Mouse (Mus musculus) cerebellum, adult 9-10 months (tissue): ENCODE results near the gene Ugt1a2.
"Not testable (repeated sequence)": the region's sequence is repeated elsewhere in the genome, so short reads cannot be mapped to it uniquely, and the experiment has no call there.

Experiments
- DNase-seq: peaks from one replicate; pipeline ENCODE4 v3.0.0; 2022

Gene Ugt1a2

GRCm38 (mm10) chr1:88200456-88200855 is at the start of gene Ugt1a2:
Ugt1a2 (plus strand) TSS chr1:88200601.
- no peak for DNase-seq

GRCm38 (mm10) chr1:88158430-88158829 is 42.0 kb upstream of the Ugt1a2 start:
- DNase-seq, result peak; percentile 14

GRCm38 (mm10) chr1:88165711-88166110 is 34.7 kb upstream of the Ugt1a2 start, which contains the start of gene Ugt1a5:
Ugt1a5 (plus strand) TSS chr1:88166012.
- DNase-seq, result no peak

GRCm38 (mm10) chr1:88172190-88172589 is 28.2 kb upstream of the Ugt1a2 start:
- DNase-seq, result not testable (repeated sequence)

DNA sequence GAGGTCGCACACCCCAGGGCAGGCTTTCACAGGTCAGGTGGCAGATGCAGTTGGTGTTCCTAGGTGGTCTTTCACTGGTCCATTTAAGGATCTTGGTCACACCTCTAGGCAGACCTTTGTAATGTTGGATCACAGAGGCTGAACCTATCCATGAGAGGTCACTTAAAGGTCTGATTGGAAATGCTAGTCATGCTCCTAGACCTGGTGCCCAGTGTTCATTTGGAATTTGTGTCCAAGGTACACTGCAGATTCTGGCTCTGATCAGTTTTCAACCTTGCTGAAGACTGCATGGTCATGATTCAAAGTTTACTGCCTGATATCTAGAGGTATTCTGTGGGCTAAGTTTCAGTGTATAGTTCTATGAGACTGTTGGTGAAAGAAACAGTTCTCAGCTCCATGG is 20.7 kb upstream of the Ugt1a2 start:
- no peak for DNase-seq

DNA sequence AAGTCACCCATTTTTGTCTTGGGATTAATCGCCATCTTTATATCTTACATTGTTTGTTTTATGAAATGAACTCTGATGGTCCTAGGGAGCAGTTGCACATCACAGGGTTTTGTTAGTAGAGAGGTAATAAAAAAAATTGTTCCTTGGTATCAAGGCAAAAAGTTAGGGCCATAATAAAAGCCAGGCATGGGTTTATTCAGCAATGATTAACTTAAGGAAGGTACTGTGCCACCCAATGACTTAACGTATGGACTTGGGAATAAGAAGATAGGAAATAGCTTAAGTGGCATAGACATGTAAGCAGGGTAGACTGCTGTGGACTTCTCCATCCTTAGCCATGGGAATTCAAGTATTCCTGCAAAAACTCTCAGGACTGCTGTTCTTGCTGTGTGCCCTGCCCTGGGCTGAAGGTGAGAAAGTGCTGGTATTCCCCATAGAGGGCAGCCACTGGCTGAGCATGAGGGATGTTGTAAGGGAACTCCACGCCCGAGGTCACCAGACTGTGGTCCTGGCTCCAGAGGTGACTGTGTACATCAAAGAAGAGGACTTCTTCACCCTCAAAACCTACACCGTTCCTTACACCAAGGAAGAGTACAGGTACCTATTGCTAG is 14.0 kb upstream of the Ugt1a2 start:
- no peak for DNase-seq

GRCm38 (mm10) chr1:88192136-88192535 is 8.3 kb upstream of the Ugt1a2 start:
- no peak for DNase-seq

DNA sequence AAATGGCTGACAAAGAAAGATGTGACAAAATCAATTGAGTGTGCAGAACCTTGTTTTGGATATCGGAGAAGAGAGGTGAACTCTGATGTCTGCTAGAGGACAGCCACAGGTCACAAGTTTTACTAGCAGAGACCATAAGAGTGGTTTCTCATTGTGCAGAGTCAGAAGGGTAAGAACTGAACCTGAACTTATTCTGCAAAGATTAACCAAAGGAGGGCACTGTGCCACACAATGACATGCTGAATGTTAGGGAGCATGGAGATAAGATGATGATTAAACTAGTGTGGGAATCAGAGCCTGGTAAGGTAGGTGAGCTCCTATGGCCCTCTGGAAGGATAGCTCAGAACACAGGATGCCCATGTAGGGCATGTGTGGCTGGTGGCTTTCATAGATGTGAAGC is 4.7 kb upstream of the Ugt1a2 start:
- no peak for DNase-seq

GRCm38 (mm10) chr1:88197443-88197842 is 3.0 kb upstream of the Ugt1a2 start:
- no peak for DNase-seq

GRCm38 (mm10) chr1:88199996-88200395 is 405 bp upstream of the Ugt1a2 start:
- DNase-seq, result peak; percentile 64

GRCm38 (mm10) chr1:88205294-88205922 is 5.0 kb downstream of the Ugt1a2 start, which contains the start of gene Dnajb3:
Dnajb3 (minus strand) TSS chr1:88205782.
- peak; percentile 89 for DNase-seq

GRCm38 (mm10) chr1:88206843-88207479 is 6.6 kb downstream of the Ugt1a2 start:
- no peak for DNase-seq

DNA sequence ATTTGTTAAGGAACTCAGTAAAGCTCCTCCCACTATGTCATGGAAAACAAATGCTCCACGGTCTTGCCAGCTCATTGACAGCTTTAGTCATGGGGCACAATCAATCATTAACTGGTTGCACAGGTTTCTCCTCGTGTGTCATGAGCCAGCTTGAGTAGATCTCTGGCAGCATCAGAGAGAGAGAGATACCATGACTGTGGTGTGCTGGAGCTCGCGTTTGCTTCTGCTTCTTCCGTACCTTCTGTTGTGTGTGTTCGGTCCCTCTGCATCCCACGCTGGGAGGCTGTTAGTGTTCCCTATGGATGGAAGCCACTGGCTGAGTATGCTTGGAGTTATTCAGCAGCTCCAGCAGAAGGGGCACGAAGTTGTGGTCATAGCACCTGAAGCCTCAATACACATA is 11.4 kb downstream of the Ugt1a2 start, which contains the start of gene Ugt1a1:
Gene Ugt1a1, plus strand, starts transcription at position 148 of the 400 bp plus-strand sequence.
- DNase-seq, result no peak

- no peak for DNase-seq
Measured at GRCm38 (mm10) chr1:88212341-88213045, 12.1 kb downstream of the Ugt1a2 start.

GRCm38 (mm10) chr1:88213061-88213460 is 12.7 kb downstream of the Ugt1a2 start:
- DNase-seq, result no peak

DNA sequence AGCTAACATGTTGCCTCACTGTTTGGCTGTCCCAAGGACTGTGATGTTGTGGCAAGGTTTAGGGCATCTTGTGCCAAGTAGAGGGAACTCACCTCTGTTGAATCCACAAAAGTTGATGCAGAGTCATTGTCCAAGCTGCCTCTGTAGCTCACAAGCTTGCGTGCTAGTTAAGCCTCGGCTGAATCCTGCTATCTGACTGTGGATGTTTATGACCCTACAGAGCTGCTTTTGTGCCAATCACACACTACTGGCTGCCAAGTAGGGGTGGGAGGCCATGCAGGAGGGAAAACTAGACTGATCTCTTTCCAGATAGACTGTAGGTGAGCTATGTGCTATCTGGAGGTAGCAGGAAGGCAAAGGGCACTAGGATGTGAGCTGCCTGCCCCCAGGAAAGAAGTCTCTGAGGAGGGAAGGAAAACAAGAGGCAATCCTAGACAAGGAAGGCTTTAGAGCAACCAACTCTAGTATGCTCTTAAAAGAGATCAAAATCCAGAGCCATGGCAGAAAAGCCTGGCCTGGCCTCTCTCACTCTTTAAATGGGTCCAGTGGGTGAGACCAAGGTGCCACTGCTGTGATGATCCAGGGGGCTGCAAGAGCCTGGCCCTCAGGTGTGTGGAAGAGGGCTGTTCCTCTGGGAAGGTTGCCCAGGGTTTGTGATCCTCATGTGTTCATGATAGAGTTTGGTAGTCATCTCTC is 13.5 kb downstream of the Ugt1a2 start:
- DNase-seq, result no peak

- no peak for DNase-seq
Measured at GRCm38 (mm10) chr1:88214462-88214952, 14.1 kb downstream of the Ugt1a2 start.

DNA sequence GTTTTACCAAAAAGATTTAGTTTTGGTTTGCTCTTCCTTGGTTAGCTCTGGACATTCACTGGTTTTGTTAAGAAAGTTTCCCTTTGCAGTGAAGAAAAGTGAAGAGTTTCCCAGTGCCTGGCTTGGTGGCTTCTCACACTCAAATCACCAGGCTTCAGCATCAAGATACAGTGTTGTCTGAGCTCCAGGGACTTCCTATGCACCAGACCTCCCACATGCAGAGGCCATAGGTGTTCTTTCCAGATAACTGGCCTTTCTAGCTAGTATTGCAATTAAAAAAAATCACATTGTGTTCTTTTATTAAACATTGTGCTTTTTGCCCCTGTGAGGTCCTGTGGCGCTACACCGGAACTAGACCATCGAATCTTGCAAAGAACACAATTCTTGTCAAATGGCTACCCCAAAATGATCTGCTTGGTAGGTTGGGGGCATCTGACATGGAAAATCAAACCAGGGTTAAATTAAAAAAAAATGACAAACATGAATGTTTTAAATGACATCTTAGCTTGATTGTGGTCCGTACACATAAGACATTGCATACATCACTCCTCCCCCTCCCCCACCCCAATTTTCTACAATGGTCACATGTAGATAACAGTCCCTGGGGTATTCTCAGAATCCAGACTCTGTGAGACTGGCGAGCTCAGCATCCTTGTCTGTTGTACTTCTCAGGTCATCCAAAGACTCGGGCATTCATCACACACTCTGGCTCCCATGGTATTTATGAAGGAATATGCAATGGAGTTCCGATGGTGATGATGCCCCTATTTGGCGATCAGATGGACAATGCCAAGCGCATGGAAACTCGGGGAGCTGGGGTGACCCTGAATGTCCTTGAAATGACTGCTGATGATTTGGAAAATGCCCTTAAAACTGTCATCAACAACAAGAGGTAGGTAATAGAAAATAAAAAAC is 15.3 kb downstream of the Ugt1a2 start:
- DNase-seq, result no peak

DNA sequence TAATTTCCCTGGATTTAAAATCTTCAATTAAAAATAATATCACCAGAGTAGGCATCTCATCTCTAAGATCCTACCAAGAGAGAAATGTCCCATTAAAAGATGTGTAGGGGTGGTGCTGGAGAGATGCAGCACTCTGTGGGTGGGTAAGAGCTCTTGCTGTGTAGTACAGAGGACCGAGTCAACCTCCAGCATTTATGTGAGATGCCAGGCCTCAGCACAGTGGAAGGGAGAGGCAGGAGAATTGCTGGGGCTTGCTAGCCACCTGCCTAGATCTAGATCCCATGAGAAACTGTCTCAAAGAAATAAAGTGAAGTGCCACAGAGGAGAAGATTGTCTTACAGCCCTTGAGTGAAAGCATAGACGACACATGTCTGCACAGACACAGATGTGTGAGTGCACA is 16.1 kb downstream of the Ugt1a2 start:
- DNase-seq, result no peak

DNA sequence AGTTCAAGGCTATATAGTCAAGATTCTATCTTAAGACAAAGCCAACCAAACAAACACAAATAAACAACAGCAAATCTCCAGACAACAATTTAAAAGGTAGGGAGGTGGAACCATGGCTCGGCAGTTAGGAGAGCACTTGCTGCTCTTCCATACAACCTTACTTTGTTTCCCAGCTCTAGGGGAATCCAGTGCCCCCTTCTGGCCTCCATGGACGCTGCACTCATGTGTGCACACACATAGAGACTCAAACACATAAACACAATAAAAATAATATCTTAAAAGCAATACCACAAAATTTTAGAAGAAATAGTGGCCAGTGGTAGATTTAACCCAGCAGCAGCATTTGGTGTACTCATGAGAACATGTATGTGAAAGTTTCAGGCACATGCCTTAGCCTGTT is 16.7 kb downstream of the Ugt1a2 start:
- DNase-seq, result no peak

GRCm38 (mm10) chr1:88217576-88217975 is 17.2 kb downstream of the Ugt1a2 start:
- DNase-seq, result no peak

- DNase-seq, result no peak
Measured at GRCm38 (mm10) chr1:88218051-88218450, 17.6 kb downstream of the Ugt1a2 start.
